ENCODE assay signal across 8 mouse cellular contexts in genomic region chr11:108128593-108128992, GRCm38 (mm10).
DNase-seq lines count a peak whose midpoint lies in the region; ATAC-seq and TF ChIP-seq lines count a peak whose summit lies in the region.

No protein-coding gene starts in this region.

- no peak for ATAC-seq in hindbrain, embryonic 11.5 days (ENCODE audit: low FRiP score)
- no peak for ATAC-seq in hindbrain, embryonic 16.5 days
- 0 out of 2 replicates have a peak, but pooled peaks have one; percentile 45 for ATAC-seq in stomach, postnatal 0 days (ENCODE audit: low FRiP score, low TSS enrichment)

- peak; percentile 77 for DNase-seq in hindbrain, embryonic 11.5 days (ENCODE audit: low spot score)
- peak; percentile 70 for DNase-seq in NIH3T3 (ENCODE audit: low read depth)
- peak; percentile 36 to 53 for DNase-seq in cerebellum, postnatal 36 days
- DNase-seq in heart, postnatal 36 days: peak; percentile 62 to 63
- peak; percentile 61 for DNase-seq in layer of hippocampus, adult 9-10 months (ENCODE audit: low spot score)
- peak; percentile 66 for DNase-seq in mesoderm, embryonic 11.5 days (ENCODE audit: low read depth, low spot score)
- peak; percentile 67 for DNase-seq in stomach, postnatal 0 days (ENCODE audit: low spot score)

- no peaks in the 10 kb centered on the region for H3K36me3 ChIP-seq in hindbrain, embryonic 11.5 days (ENCODE audit: control insufficient read depth, insufficient read depth, low read length)
- H3K36me3 ChIP-seq in hindbrain, embryonic 16.5 days (ENCODE audit: control insufficient read depth, insufficient read depth, low read length): no peaks in the 10 kb centered on the region
- no peaks in the 10 kb centered on the region for H3K36me3 ChIP-seq in stomach, postnatal 0 days (ENCODE audit: control insufficient read depth, insufficient read depth, low read length)

- H3K4me1 ChIP-seq in hindbrain, embryonic 11.5 days (replicated peaks; ENCODE audit: control insufficient read depth, insufficient read depth, low read length): no peaks in the 10 kb centered on the region
- H3K4me1 ChIP-seq in hindbrain, embryonic 16.5 days (ENCODE audit: control insufficient read depth, insufficient read depth, low read depth, low read length): no peaks in the 10 kb centered on the region
- no peaks in the 10 kb centered on the region for H3K4me1 ChIP-seq in stomach, postnatal 0 days (replicated peaks; ENCODE audit: control insufficient read depth, insufficient read depth)

- intact Hi-C loops in heart, postnatal 36 days (cut with DNase I): loop anchor here (1.0 to 2.0 kb wide), 3 partner anchors 54 to 250 kb away; no protein-coding TSS in a partner anchor

- no peak for TF ChIP-seq EP300 in stomach, postnatal 0 days (optimal IDR thresholded peaks at IDR 0.05)

- WGBS in hindbrain, embryonic 11.5 days: 34% methylated on average over 5 of the region's 5 CpGs
- 29% methylated on average over 5 of the region's 5 CpGs for WGBS in hindbrain, embryonic 16.5 days
- 36% methylated on average over 5 of the region's 5 CpGs for WGBS in stomach, postnatal 0 days

- no peak overlapping the region for H3K27ac ChIP-seq in hindbrain, embryonic 11.5 days (ENCODE audit: low read depth, low read length)
- H3K27ac ChIP-seq in hindbrain, embryonic 16.5 days (ENCODE audit: low read depth, low read length): no peak overlapping the region
- no peak overlapping the region for H3K27ac ChIP-seq in stomach, postnatal 0 days (replicated peaks)

- H3K4me3 ChIP-seq in hindbrain, embryonic 11.5 days (ENCODE audit: low read depth, low read length): no peak overlapping the region
- no peak overlapping the region for H3K4me3 ChIP-seq in hindbrain, embryonic 16.5 days (ENCODE audit: low read length)
- no peak overlapping the region for H3K4me3 ChIP-seq in stomach, postnatal 0 days (ENCODE audit: low read depth, low read length)

- H3K9ac ChIP-seq in hindbrain, embryonic 11.5 days (ENCODE audit: low read depth, low read length): no peak overlapping the region
- H3K9ac ChIP-seq in hindbrain, embryonic 16.5 days (ENCODE audit: low read depth, low read length): no peak overlapping the region
- H3K9ac ChIP-seq in stomach, postnatal 0 days (ENCODE audit: low read length): no peak overlapping the region

- no peaks in the 10 kb centered on the region for H3K9me3 ChIP-seq in hindbrain, embryonic 11.5 days (ENCODE audit: control insufficient read depth, low read length)
- H3K9me3 ChIP-seq in hindbrain, embryonic 16.5 days (ENCODE audit: control insufficient read depth, low read length): no peaks in the 10 kb centered on the region
- H3K9me3 ChIP-seq in stomach, postnatal 0 days (ENCODE audit: control insufficient read depth, low read length): no peaks in the 10 kb centered on the region

- H3K27me3 ChIP-seq in hindbrain, embryonic 11.5 days (ENCODE audit: control insufficient read depth, insufficient read depth, low read length): no peaks in the 10 kb centered on the region
- H3K27me3 ChIP-seq in hindbrain, embryonic 16.5 days (replicated peaks; ENCODE audit: control insufficient read depth, insufficient read depth, low read length): no peaks in the 10 kb centered on the region
- H3K27me3 ChIP-seq in stomach, postnatal 0 days (ENCODE audit: control insufficient read depth, insufficient read depth, low read length): no peaks in the 10 kb centered on the region

- peak; percentile 82 for TF ChIP-seq CTCF in stomach, postnatal 0 days (IDR thresholded peaks at IDR 0.05; ENCODE audit: low read depth)

- H3K4me2 ChIP-seq in hindbrain, embryonic 11.5 days (replicated peaks; ENCODE audit: low read depth, low read length): no peak overlapping the region
- no peak overlapping the region for H3K4me2 ChIP-seq in hindbrain, embryonic 16.5 days (ENCODE audit: low read length)
- H3K4me2 ChIP-seq in stomach, postnatal 0 days (replicated peaks; ENCODE audit: low read depth): no peak overlapping the region
